Mouse (Mus musculus) testis, adult 2 months (tissue): ENCODE measurements around the gene Car7.

Experiments used
- CTCF ChIP-seq: fragments of 200-500 bp; IDR thresholded peaks from 2 replicates; pipeline ENCODE4 v1.5.1; 2012; ENCODE audit warnings: low read depth, mild to moderate bottlenecking, inconsistent platforms, low read length, moderate library complexity; ENCODE audit not compliant: control insufficient read depth, insufficient read depth, insufficient replicate concordance
- POLR2A ChIP-seq: fragments of 200-500 bp; IDR thresholded peaks from 2 replicates; pipeline ENCODE4 v1.6.1; 2012; ENCODE audit warnings: low read depth, mild to moderate bottlenecking, inconsistent platforms, low read length, moderate library complexity; ENCODE audit not compliant: control insufficient read depth

DNA sequence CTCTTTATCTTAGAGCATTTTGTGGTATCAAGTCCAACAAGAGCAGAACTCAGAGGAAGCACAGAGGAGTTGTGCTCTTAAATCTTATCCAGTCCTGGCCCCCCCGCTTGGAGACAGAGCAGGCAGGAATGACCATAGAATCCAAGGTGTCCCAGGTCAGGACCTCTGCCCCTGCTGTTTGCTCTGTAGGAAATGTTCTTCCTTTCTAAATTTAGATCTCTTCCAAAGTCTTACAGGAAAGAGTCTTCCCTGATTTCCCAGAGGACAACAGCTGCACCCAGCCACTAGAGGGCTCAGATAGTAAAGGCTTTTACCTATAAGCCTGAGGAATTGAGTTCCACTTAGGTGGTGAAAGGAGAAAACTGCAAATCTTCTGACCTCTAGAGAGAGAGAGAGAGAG, 35.1 kb downstream of the Car7 start:
- TF ChIP-seq POLR2A (no peak), CTCF (no peak)
